Mouse (Mus musculus): ENCODE measurements around the gene Ly6c1.
A peak's percentile ranks its signal among the peaks of the same experiment; 100 is the strongest.
"Not testable (repeated sequence)": the region's sequence is repeated elsewhere in the genome, so short reads cannot be mapped to it uniquely, and the experiment has no call there.

The Ly6c1 gene

GRCm38 (mm10) chr15:75048642-75049261 is at the start of gene Ly6c1:
Ly6c1 (minus strand) TSS chr15:75048830.
- not testable (repeated sequence) for DNase-seq

- not testable (repeated sequence) for DNase-seq
Observed at GRCm38 (mm10) chr15:75088041-75088440, 39.4 kb upstream of the Ly6c1 start.

GRCm38 (mm10) chr15:75069965-75070364 is 21.3 kb upstream of the Ly6c1 start:
- no peak for DNase-seq

- DNase-seq: peak; percentile 95
Observed at GRCm38 (mm10) chr15:75062030-75062574, 13.5 kb upstream of the Ly6c1 start.

- DNase-seq: peak; percentile 83
Observed at GRCm38 (mm10) chr15:75060505-75060904, 11.9 kb upstream of the Ly6c1 start.

- DNase-seq: no peak
Observed at GRCm38 (mm10) chr15:75055985-75056384, 7.4 kb upstream of the Ly6c1 start.

- DNase-seq: not testable (repeated sequence)
Observed at GRCm38 (mm10) chr15:75055425-75055824, 6.8 kb upstream of the Ly6c1 start.

GRCm38 (mm10) chr15:75052414-75052813 is 3.8 kb upstream of the Ly6c1 start:
- DNase-seq: peak; percentile 43

- peak; percentile 6 for DNase-seq
Observed at GRCm38 (mm10) chr15:75051141-75051540, 2.5 kb upstream of the Ly6c1 start.

GRCm38 (mm10) chr15:75050593-75050992 is 2.0 kb upstream of the Ly6c1 start:
- DNase-seq: peak; percentile 8

- DNase-seq: not testable (repeated sequence)
Observed at GRCm38 (mm10) chr15:75049811-75050210, 1.2 kb upstream of the Ly6c1 start.

GRCm38 (mm10) chr15:75047970-75048320 is 685 bp downstream of the Ly6c1 start:
- not testable (repeated sequence) for DNase-seq

GRCm38 (mm10) chr15:75047313-75047969 is 1.2 kb downstream of the Ly6c1 start:
- DNase-seq: peak; percentile 3

- not testable (repeated sequence) for DNase-seq
Observed at GRCm38 (mm10) chr15:75045501-75045900, 3.1 kb downstream of the Ly6c1 start.

GRCm38 (mm10) chr15:75021020-75021759 is 27.4 kb downstream of the Ly6c1 start:
- not testable (repeated sequence) for DNase-seq

GRCm38 (mm10) chr15:75019446-75019845 is 29.2 kb downstream of the Ly6c1 start:
- DNase-seq: not testable (repeated sequence)

Data from thymus, postnatal 4 days (tissue).